Mouse (Mus musculus) small intestine, adult 2 months (tissue): Measurements from ENCODE around the gene Kmt5b.

ENCODE experiments used
- CTCF ChIP-seq: fragments of 200-500 bp; IDR thresholded peaks from 2 replicates; pipeline ENCODE4 v1.5.1; 2012; ENCODE audit warnings: low read depth, mild to moderate bottlenecking, control low read depth, inconsistent platforms, low read length, moderate library complexity, mixed read lengths; ENCODE audit not compliant: insufficient replicate concordance, insufficient read length; ENCODE audit errors: extremely low read depth
- POLR2A ChIP-seq: fragments of 200-500 bp; IDR thresholded peaks from 2 replicates; pipeline ENCODE4 v1.6.1; 2012; ENCODE audit warnings: low read depth, mild to moderate bottlenecking, control low read depth, inconsistent platforms, low read length, moderate library complexity

DNA sequence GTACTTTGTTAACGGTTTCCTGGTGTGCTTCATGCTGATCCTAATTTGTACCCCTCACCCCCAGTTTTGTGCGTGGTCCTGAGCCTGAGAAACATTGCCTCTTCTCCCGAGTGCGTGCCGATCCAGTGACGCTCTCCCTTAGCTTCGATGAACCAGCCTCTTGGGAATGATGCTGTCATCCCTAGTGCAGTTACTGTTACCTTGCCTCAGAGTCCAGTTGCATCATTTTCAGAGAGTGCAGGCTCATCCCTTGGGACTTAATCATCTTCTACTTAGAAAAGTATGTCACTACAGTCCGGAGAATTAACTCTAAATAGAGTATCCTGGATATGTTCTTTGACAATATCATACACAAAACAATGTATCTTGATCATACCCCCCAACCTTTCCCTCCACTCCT lies 11.5 kb downstream of the Kmt5b start:
- TF ChIP-seq POLR2A (no peak), CTCF (no peak)
